Mouse (Mus musculus): Measurements from ENCODE around the gene Bank1.

DNA sequence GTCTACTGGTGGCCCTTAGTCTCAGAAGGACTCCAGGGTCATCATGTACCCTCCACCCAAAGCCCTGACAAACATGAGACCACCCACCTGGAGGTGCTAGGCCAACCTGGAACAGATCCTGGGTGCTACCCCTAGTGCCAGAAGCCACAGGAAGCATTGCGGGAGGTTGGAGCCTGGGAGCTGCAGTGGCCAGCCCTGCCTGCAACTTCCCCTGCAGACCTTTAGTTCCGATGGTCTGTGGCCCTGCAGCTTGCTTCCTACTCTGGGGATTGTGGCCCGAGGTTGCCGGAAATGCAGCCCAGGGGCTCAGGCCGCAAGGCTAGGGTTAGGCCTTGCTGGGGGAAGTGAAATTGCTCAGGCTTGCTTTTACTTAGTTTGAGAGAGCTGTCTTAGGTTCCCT lies at the start of gene Bank1:
- TF ChIP-seq EP300 (IDR thresholded peaks at IDR 0.05; ENCODE audit: low read depth) (no peak), CTCF (IDR thresholded peaks at IDR 0.05; ENCODE audit: low read depth) (no peak)
